Comparison of ENCODE assay signal across 14 mouse cellular contexts in the genomic region with DNA sequence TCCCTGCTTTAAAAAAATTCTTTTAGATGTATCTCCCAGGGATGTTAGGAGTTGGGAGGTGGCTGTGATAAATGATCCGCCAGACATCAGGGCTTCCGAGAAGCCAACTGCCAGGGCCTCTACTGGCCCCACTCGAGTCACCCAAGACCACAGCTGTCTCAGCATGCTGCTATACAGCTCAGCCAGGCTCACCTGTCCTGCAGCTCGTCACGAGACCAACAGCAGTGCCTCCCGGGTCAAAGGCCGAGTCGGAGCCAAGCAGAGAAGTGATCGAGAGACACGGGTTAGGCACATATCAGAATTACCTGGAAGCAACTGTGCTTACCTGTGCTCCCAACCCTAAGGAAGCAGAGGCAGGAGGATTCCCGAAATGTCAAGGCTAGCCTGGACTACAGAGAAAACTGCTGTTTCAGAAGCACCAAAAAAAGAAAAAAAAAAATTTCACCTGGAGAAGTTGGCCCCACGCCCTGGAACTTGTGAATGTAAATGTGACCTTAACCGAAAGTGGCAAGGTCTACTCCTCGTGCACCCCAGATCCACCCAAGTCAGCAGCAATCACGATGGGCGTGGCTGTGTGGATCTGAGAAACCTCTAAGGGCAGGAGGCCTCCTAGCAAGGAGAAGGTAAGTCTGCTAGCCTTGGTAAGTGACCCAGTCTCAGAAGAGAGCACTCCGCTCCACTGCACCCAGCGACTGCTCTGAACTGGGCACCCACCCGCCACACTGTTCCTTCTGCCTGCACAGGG. TPM values are rescaled to one million over a fixed set of nuclear protein-coding genes. Genes with fewer than 3 reads are reported as not detected.
DNase-seq lines count a peak whose midpoint lies in the region; ATAC-seq and TF ChIP-seq lines count a peak whose summit lies in the region.
"Had no signal": no experiment of that assay in that cellular context is flagged by ENCODE, and none has a peak within 500 bp of the region (broad histone marks: within the 10 kb centered on the region; RNA-seq: fewer than 3 reads in every experiment).

No protein-coding gene starts in this region.

- peak overlapping the region; percentile 53 for H3K27ac ChIP-seq in hindbrain, embryonic 10.5 days
- H3K27ac ChIP-seq in hindbrain, postnatal 0 days, result no peak overlapping the region
- peak overlapping the region; percentile 45 for H3K27ac ChIP-seq in spleen, adult 2 months (ENCODE audit: insufficient read depth, low read length)
- peak overlapping the region; percentile 56 for H3K27ac ChIP-seq in liver, adult 2 months (replicated peaks; ENCODE audit: insufficient read depth, low read depth, low read length)
- H3K27ac ChIP-seq: macrophage had no signal

- no peaks in the 10 kb centered on the region for H3K27me3 ChIP-seq in hindbrain, embryonic 10.5 days (ENCODE audit: insufficient read depth, poor library complexity, severe bottlenecking)
- H3K27me3 ChIP-seq in hindbrain, postnatal 0 days (ENCODE audit: insufficient read depth, low read length), result no peaks in the 10 kb centered on the region
- no peaks in the 10 kb centered on the region for H3K27me3 ChIP-seq in spleen, adult 2 months (ENCODE audit: control insufficient read depth, insufficient read depth, low read length)
- no peaks in the 10 kb centered on the region for H3K27me3 ChIP-seq in liver, adult 2 months (ENCODE audit: control insufficient read depth, insufficient read depth, low read length)

- peaks cover 29% of the 10 kb centered on the region for H3K4me1 ChIP-seq in hindbrain, embryonic 10.5 days (replicated peaks)
- no peaks in the 10 kb centered on the region for H3K4me1 ChIP-seq in hindbrain, postnatal 0 days (ENCODE audit: insufficient read depth, low read length)
- no peaks in the 10 kb centered on the region; the same call in 1 of the 2 replicates for H3K4me1 ChIP-seq in spleen, adult 2 months (ENCODE audit: control insufficient read depth, insufficient read depth, insufficient read length)
- no peaks in the 10 kb centered on the region; the same call in 1 of the 2 replicates for H3K4me1 ChIP-seq in liver, adult 2 months (ENCODE audit: control insufficient read depth, insufficient read depth, low read length)

- H3K9ac ChIP-seq in hindbrain, postnatal 0 days (replicated peaks; ENCODE audit: low read length), result no peak overlapping the region
- H3K9ac ChIP-seq in liver, adult 2 months (ENCODE audit: low read depth, low read length), result no peak overlapping the region

- no peaks in the 10 kb centered on the region for H3K79me2 ChIP-seq in liver, adult 2 months (ENCODE audit: control insufficient read depth, insufficient read depth, low read length)

- no peak for DNase-seq in hindbrain, embryonic 10.5 days (ENCODE audit: low spot score)
- no peak for DNase-seq in hindbrain, postnatal 0 days (ENCODE audit: low spot score)
- no peak for DNase-seq in spleen, adult 2 months (ENCODE audit: low read depth in 1 of 2, low spot score in 2 of 2)
- no peak for DNase-seq in spleen, postnatal 36 days (ENCODE audit: low spot score in 2 of 2)
- no peak for DNase-seq in liver, adult 2 months (ENCODE audit: extremely low read depth, low read depth, low spot score)
- DNase-seq in yolk sac, embryonic 10.5 days (ENCODE audit: low spot score), result peak; percentile 80
- DNase-seq in cerebellum, postnatal 36 days, result no peak
- no peak for DNase-seq in adrenal gland, postnatal 36 days
- DNase-seq: cerebellum, adult 9-11 months; right cerebral cortex, postnatal 14 days had no signal

- no peak overlapping the region for H3K4me2 ChIP-seq in hindbrain, postnatal 0 days (ENCODE audit: low read depth, low read length)

- WGBS in hindbrain, embryonic 10.5 days, result 86% methylated on average over 19 of the region's 19 CpGs
- 89% methylated on average over 19 of the region's 19 CpGs for WGBS in hindbrain, postnatal 0 days
- 85% methylated on average over 19 of the region's 19 CpGs for WGBS in spleen, adult 2 months
- WGBS in liver, adult 2 months, result 82% methylated on average over 19 of the region's 19 CpGs

- TF ChIP-seq POLR2A in spleen, adult 2 months (IDR thresholded peaks at IDR 0.05; ENCODE audit: low read depth, low read length), result no peak
- TF ChIP-seq POLR2A in liver, adult 2 months (IDR thresholded peaks at IDR 0.05; ENCODE audit: extremely low read depth, insufficient read depth, low read length), result no peak

- no peak for ATAC-seq in hindbrain, postnatal 0 days

- no peaks in the 10 kb centered on the region for H3K36me3 ChIP-seq in hindbrain, embryonic 10.5 days
- no peaks in the 10 kb centered on the region for H3K36me3 ChIP-seq in hindbrain, postnatal 0 days (ENCODE audit: insufficient read depth, low read length)
- no peaks in the 10 kb centered on the region for H3K36me3 ChIP-seq in spleen, adult 2 months (ENCODE audit: control insufficient read depth, insufficient read depth, low read length)
- no peaks in the 10 kb centered on the region for H3K36me3 ChIP-seq in liver, adult 2 months (ENCODE audit: control insufficient read depth, insufficient read depth, low read length)

- no peak overlapping the region for H3K4me3 ChIP-seq in hindbrain, embryonic 10.5 days
- no peak overlapping the region for H3K4me3 ChIP-seq in hindbrain, postnatal 0 days (ENCODE audit: low read length)
- no peak overlapping the region for H3K4me3 ChIP-seq in spleen, adult 2 months (ENCODE audit: extremely low read depth, insufficient read depth, insufficient read length)
- H3K4me3 ChIP-seq in liver, adult 2 months (ENCODE audit: insufficient read depth, low read depth, low read length), result no peak overlapping the region
- H3K4me3 ChIP-seq: layer of hippocampus, adult 2 months had no signal

- no peak for TF ChIP-seq CTCF in hindbrain, postnatal 0 days (IDR thresholded peaks at IDR 0.05; ENCODE audit: low read depth)
- no peak for TF ChIP-seq CTCF in spleen, adult 2 months (IDR thresholded peaks at IDR 0.05; ENCODE audit: extremely low read depth, insufficient read depth, insufficient read length, insufficient replicate concordance)
- no peak for TF ChIP-seq CTCF in liver, adult 2 months (IDR thresholded peaks at IDR 0.05; ENCODE audit: low read depth, low read length)

- no peaks in the 10 kb centered on the region for H3K9me3 ChIP-seq in hindbrain, embryonic 10.5 days
- no peaks in the 10 kb centered on the region for H3K9me3 ChIP-seq in hindbrain, postnatal 0 days (ENCODE audit: low read length)

RNA-seq across cellular contexts. Expression of a gene that starts 12.8 kb away (rescaled TPM):
- 18.6 and 18.8 TPM in 2 replicates for polyA plus RNA-seq in hindbrain, embryonic 10.5 days (2016; fragmentation: Nextera tagmentation; extraction: Ambion mirVana)
- 30.8 and 38.3 TPM in 2 replicates for total RNA-seq in hindbrain, postnatal 0 days (2014; rRNA removed)
- polyA plus RNA-seq in hindbrain, postnatal 0 days (2015; fragmentation: Nextera tagmentation; extraction: Ambion mirVana), result 20.4 and 21.4 TPM in 2 replicates
- 39.2 and 46.1 TPM in 2 replicates for polyA plus RNA-seq in spleen, adult 2 months (2012; rRNA removed)
- 4.1 and 7.3 TPM in 2 replicates for total RNA-seq in liver, adult 2 months (2014; rRNA removed)
- polyA plus RNA-seq in liver, adult 2 months (2012; rRNA removed), result 4.8 and 8.6 TPM in 2 replicates
- total RNA-seq in adrenal gland, postnatal 36 days (2021), result 10 to 100 TPM; 21.1 to 22.7 TPM
- total RNA-seq: granulocyte monocyte progenitor cell, adult 5-6 weeks had no signal
- polyA plus RNA-seq: macrophage had no signal

RNA-seq across cellular contexts. Expression of a gene that starts 34.0 kb away (rescaled TPM):
- polyA plus RNA-seq in hindbrain, embryonic 10.5 days (2016; fragmentation: Nextera tagmentation; extraction: Ambion mirVana), result not detected in 2 replicates
- total RNA-seq in hindbrain, postnatal 0 days (2014; rRNA removed), result not detected in 2 replicates
- 0.08 TPM in 2 replicates for polyA plus RNA-seq in hindbrain, postnatal 0 days (2015; fragmentation: Nextera tagmentation; extraction: Ambion mirVana)
- not detected in 2 replicates for polyA plus RNA-seq in spleen, adult 2 months (2012; rRNA removed)
- not detected in 2 replicates for total RNA-seq in liver, adult 2 months (2014; rRNA removed)
- polyA plus RNA-seq in liver, adult 2 months (2012; rRNA removed), result not detected in 2 replicates
- total RNA-seq in adrenal gland, postnatal 36 days (2021), result 10 to 100 TPM; 21.9 to 46.0 TPM
- total RNA-seq: granulocyte monocyte progenitor cell, adult 5-6 weeks; layer of hippocampus, adult 2 months had no signal
- polyA plus RNA-seq: embryonic facial prominence, embryonic 14.5 days; macrophage had no signal
